Mouse (Mus musculus) olfactory bulb, adult 2 months (tissue): ENCODE measurements at regions not wholly inside any gene's neighbourhood (a gene's known extent, or its start where the extent isn't known, plus 50 kb on each side); places are given as distances from the start of the nearest gene placed in this dataset.

Source experiments
- CTCF ChIP-seq: fragments of 200-500 bp; IDR thresholded peaks from 2 replicates; pipeline ENCODE4 v1.5.1; 2012; ENCODE audit warnings: low read depth, mild to moderate bottlenecking, low read length, moderate library complexity; ENCODE audit not compliant: insufficient read depth
- POLR2A ChIP-seq: fragments of 200-500 bp; IDR thresholded peaks from 2 replicates; pipeline ENCODE4 v1.6.1; 2012; ENCODE audit warnings: mild to moderate bottlenecking, low read depth, low read length, moderate library complexity; ENCODE audit not compliant: insufficient read depth

DNA sequence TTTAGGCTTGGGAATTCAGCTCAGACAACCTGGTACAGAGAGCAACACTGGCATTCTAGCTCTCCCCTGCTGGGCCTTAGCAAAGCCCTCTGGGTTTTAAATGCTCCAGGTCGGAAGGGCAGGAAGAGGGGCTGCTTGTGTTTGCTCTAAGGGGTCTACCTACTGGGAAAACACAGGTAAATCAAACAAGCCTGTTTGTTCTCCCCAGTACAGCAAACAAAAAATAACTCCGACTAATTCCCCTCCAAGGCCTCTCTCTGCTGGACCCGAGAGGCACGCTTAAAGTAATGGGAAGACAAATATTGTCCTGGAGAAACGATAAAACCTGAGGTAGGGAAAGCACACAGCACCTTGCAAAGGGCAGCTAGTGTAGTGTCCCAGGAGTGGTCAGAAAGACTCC is 118.4 kb downstream of the Rplp1 start:
- TF ChIP-seq CTCF (no peak), POLR2A (no peak)
